Mouse (Mus musculus) forebrain, embryonic 15.5 days (tissue): ENCODE data around the gene H2-T22. TPM values are rescaled to one million over a fixed set of nuclear protein-coding genes. Genes with fewer than 3 reads are reported as not detected.

Source experiments
- ATAC-seq: fragments of 200-750 bp; cut with Nextera tagmentation; replicated peaks from 2 replicates; pipeline ENCODE4 v1.8.0; 2017; ENCODE audit warnings: mild to moderate bottlenecking, moderate TSS enrichment, moderate library complexity
- H3K27ac ChIP-seq: fragments of 300-500 bp; sonication (generic); replicated peaks from 2 replicates; pipeline ENCODE4 v1.5.1; 2015; ENCODE audit warnings: mild to moderate bottlenecking, inconsistent platforms
- H3K27me3 ChIP-seq: fragments of 300-500 bp; sonication (generic); 2 replicates; pipeline ENCODE4 v1.6.1; 2015; ENCODE audit warnings: inconsistent platforms
- H3K36me3 ChIP-seq: fragments of 300-500 bp; sonication (generic); 2 replicates; pipeline ENCODE4 v1.6.1; 2015; ENCODE audit warnings: mild to moderate bottlenecking, inconsistent platforms
- H3K4me1 ChIP-seq: fragments of 300-500 bp; sonication (generic); 2 replicates; pipeline ENCODE4 v1.6.1; 2015; ENCODE audit warnings: inconsistent platforms
- H3K4me2 ChIP-seq: fragments of 300-500 bp; sonication (generic); replicated peaks from 2 replicates; pipeline ENCODE4 v1.6.1; 2015; ENCODE audit warnings: mild to moderate bottlenecking, inconsistent platforms
- H3K4me3 ChIP-seq: fragments of 300-500 bp; sonication (generic); 2 replicates; pipeline ENCODE4 v1.5.1; 2015; ENCODE audit warnings: mild to moderate bottlenecking, inconsistent platforms
- H3K9ac ChIP-seq: fragments of 300-500 bp; sonication (generic); replicated peaks from 2 replicates; pipeline ENCODE4 v1.6.1; 2015; ENCODE audit warnings: mild to moderate bottlenecking, inconsistent platforms
- H3K9me3 ChIP-seq: fragments of 300-500 bp; sonication (generic); 2 replicates; pipeline ENCODE4 v1.6.1; 2016; ENCODE audit warnings: inconsistent platforms
- WGBS: fragments of 180-500 bp; shearing (Covaris S2); methylation state at CpG from one replicate; pipeline ENCODE4 v1.1.7; 2015; ENCODE audit warnings: mixed read lengths; 5-methylcytosine and 5-hydroxymethylcytosine counted together
- polyA plus RNA-seq: library from polyadenylated mRNA; unstranded; fragments of >200 nt; fragmentation: Nextera tagmentation; extraction: Ambion mirVana; gene quantifications from 2 replicates; pipeline ENCODE4 v1.2.1, GENCODE M21; 2015

H2-T22 gene
- polyA plus RNA-seq, 1 experiment from 2014 or later = 5.8 TPM

- no peak for ATAC-seq
- Histone ChIP-seq H3K27me3 (no peaks in the 10 kb centered on the region), H3K4me3 (no peak overlapping the region), H3K4me1 (peaks cover 8% of the 10 kb centered on the region; the same call in 1 of the 2 replicates), H3K9me3 (no peaks in the 10 kb centered on the region), H3K36me3 (no peaks in the 10 kb centered on the region), H3K27ac (no peak overlapping the region), H3K9ac (no peak overlapping the region), H3K4me2 (no peak overlapping the region)
- 97% methylated on average over 6 of the region's 6 CpGs for WGBS
Measured at GRCm38 (mm10) chr17:36001966-36002365, 40.6 kb downstream of the H2-T22 start.

GRCm38 (mm10) chr17:36001121-36001897 is 41.2 kb downstream of the H2-T22 start:
- Histone ChIP-seq H3K4me2 (no peak overlapping the region), H3K4me3 (no peak overlapping the region), H3K9me3 (no peaks in the 10 kb centered on the region), H3K4me1 (peaks cover 14% of the 10 kb centered on the region; the same call in 1 of the 2 replicates), H3K27me3 (no peaks in the 10 kb centered on the region), H3K27ac (no peak overlapping the region), H3K9ac (no peak overlapping the region), H3K36me3 (no peaks in the 10 kb centered on the region)
- no peak for ATAC-seq
- 96% methylated on average over 12 of the region's 12 CpGs for WGBS

GRCm38 (mm10) chr17:36000349-36000748 is 42.2 kb downstream of the H2-T22 start:
- Histone ChIP-seq H3K36me3 (no peaks in the 10 kb centered on the region), H3K27me3 (no peaks in the 10 kb centered on the region), H3K4me1 (peaks cover 21% of the 10 kb centered on the region), H3K9me3 (no peaks in the 10 kb centered on the region), H3K4me3 (no peak overlapping the region), H3K4me2 (no peak overlapping the region), H3K9ac (no peak overlapping the region), H3K27ac (no peak overlapping the region)
- ATAC-seq = no peak
- 88% methylated on average over 4 of the region's 4 CpGs for WGBS

GRCm38 (mm10) chr17:35999356-35999755 is 43.2 kb downstream of the H2-T22 start:
- no peaks in the 10 kb centered on the region for H3K27me3 ChIP-seq
- no peaks in the 10 kb centered on the region for H3K36me3 ChIP-seq
- ATAC-seq = no peak
- WGBS = 91% methylated on average over 7 of the region's 7 CpGs
- H3K4me3 ChIP-seq = no peak overlapping the region
- H3K27ac ChIP-seq = no peak overlapping the region
- no peak overlapping the region for H3K9ac ChIP-seq
- peaks cover 26% of the 10 kb centered on the region for H3K4me1 ChIP-seq
- no peaks in the 10 kb centered on the region for H3K9me3 ChIP-seq
- no peak overlapping the region for H3K4me2 ChIP-seq

DNA sequence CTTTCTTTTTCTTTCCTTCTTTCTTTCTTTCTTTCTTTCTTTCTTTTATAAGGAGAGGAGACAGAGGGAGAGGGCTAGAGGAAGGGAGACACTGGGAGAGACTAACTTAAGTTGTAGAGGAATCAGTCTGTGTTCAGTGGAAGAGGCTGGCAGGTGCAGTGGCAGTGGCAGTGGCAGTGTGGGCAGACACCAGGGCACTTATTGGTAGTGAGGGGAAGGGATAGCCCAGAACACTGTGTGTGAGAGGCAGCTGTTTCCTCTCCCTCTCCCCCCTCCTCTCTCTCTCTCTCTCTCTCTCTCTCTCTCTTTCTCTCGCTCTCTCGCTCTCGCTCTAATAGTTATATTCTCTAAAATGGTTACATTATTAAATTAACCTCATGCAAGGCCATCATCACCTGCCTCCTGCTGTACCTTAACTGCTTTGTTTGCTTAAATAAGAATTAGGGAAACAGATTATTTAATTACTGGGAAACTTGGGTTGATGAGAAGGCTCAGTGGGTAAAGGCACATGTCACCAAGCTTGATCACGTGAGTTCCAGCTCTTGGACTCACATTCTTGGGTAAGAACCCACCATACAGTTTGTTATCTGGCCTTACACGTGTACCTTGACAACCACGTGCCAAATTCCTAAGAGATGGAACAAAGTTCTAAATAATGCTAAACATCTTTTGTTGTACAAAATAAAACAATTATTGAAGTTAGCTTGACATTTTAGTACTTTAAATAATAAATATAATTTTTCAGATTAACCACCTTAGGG is 43.8 kb downstream of the H2-T22 start:
- no peak overlapping the region for H3K9ac ChIP-seq
- no peak overlapping the region for H3K27ac ChIP-seq
- no peaks in the 10 kb centered on the region for H3K36me3 ChIP-seq
- no peak overlapping the region for H3K4me3 ChIP-seq
- no peaks in the 10 kb centered on the region for H3K9me3 ChIP-seq
- WGBS = 86% methylated on average over 6 of the region's 6 CpGs
- H3K4me2 ChIP-seq = no peak overlapping the region
- H3K27me3 ChIP-seq = no peaks in the 10 kb centered on the region
- ATAC-seq = no peak
- H3K4me1 ChIP-seq = peaks cover 26% of the 10 kb centered on the region

GRCm38 (mm10) chr17:35997713-35998510 is 44.6 kb downstream of the H2-T22 start:
- ATAC-seq = no peak
- Histone ChIP-seq H3K36me3 (no peaks in the 10 kb centered on the region), H3K9me3 (no peaks in the 10 kb centered on the region), H3K4me2 (no peak overlapping the region), H3K27ac (no peak overlapping the region), H3K9ac (no peak overlapping the region), H3K27me3 (no peaks in the 10 kb centered on the region), H3K4me3 (no peak overlapping the region), H3K4me1 (peaks cover 26% of the 10 kb centered on the region)
- WGBS = 52% methylated on average over 12 of the region's 12 CpGs

GRCm38 (mm10) chr17:35996949-35997348 is 45.6 kb downstream of the H2-T22 start:
- H3K9ac ChIP-seq = no peak overlapping the region
- no peaks in the 10 kb centered on the region for H3K36me3 ChIP-seq
- H3K4me1 ChIP-seq = peaks cover 26% of the 10 kb centered on the region
- H3K4me2 ChIP-seq = no peak overlapping the region
- no peaks in the 10 kb centered on the region for H3K27me3 ChIP-seq
- WGBS = 2% methylated on average over 11 of the region's 11 CpGs
- peak; percentile 65 for ATAC-seq
- no peak overlapping the region for H3K27ac ChIP-seq
- H3K9me3 ChIP-seq = no peaks in the 10 kb centered on the region
- no peak overlapping the region for H3K4me3 ChIP-seq

GRCm38 (mm10) chr17:35994879-35995240 is 47.7 kb downstream of the H2-T22 start:
- Histone ChIP-seq H3K36me3 (peaks cover 1% of the 10 kb centered on the region; the same call in 1 of the 2 replicates), H3K4me3 (peak overlapping the region; percentile 66), H3K4me1 (peaks cover 26% of the 10 kb centered on the region), H3K27ac (peak overlapping the region; percentile 79), H3K9ac (peak overlapping the region; percentile 59), H3K9me3 (no peaks in the 10 kb centered on the region), H3K27me3 (no peaks in the 10 kb centered on the region), H3K4me2 (peak overlapping the region; percentile 65)
- no peak for ATAC-seq
- under 1% methylated on average over 14 of the region's 14 CpGs for WGBS

GRCm38 (mm10) chr17:35994175-35994878 is 48.2 kb downstream of the H2-T22 start:
- peak; percentile 80 for ATAC-seq
- peaks cover 7% of the 10 kb centered on the region; the same call in 1 of the 2 replicates for H3K36me3 ChIP-seq
- peak overlapping the region; percentile 66 for H3K4me3 ChIP-seq
- peak overlapping the region; percentile 79 for H3K27ac ChIP-seq
- H3K27me3 ChIP-seq = no peaks in the 10 kb centered on the region
- H3K4me1 ChIP-seq = peaks cover 26% of the 10 kb centered on the region
- 2% methylated on average over 31 of the region's 31 CpGs for WGBS
- peak overlapping the region; percentile 65 for H3K4me2 ChIP-seq
- no peaks in the 10 kb centered on the region for H3K9me3 ChIP-seq
- H3K9ac ChIP-seq = peak overlapping the region; percentile 59

DNA sequence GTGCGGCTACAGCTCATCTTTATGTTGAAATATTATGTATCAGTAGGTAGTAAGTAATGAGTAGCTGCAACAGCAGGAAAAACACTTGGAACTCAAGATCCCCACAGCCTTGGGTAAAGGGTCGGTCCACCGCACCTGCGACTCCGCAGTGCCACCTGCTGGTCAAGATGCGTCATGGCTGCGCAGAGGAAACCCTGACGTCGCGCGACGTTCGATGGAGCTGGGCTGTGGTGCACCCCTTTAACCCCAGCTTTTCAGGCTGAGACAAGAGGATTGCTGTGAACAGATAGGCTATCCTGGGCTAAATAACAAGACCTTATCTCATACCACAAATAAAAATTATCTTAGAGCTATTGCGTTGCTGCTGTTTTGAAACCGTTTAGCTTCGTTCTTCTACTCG is 48.9 kb downstream of the H2-T22 start:
- Histone ChIP-seq H3K36me3 (peaks cover 12% of the 10 kb centered on the region), H3K9ac (no peak overlapping the region), H3K27ac (no peak overlapping the region), H3K4me2 (peak overlapping the region; percentile 65), H3K27me3 (no peaks in the 10 kb centered on the region), H3K4me3 (peak overlapping the region; percentile 66), H3K4me1 (peaks cover 26% of the 10 kb centered on the region), H3K9me3 (no peaks in the 10 kb centered on the region)
- peak; percentile 74 for ATAC-seq
- 7% methylated on average over 17 of the region's 17 CpGs for WGBS

DNA sequence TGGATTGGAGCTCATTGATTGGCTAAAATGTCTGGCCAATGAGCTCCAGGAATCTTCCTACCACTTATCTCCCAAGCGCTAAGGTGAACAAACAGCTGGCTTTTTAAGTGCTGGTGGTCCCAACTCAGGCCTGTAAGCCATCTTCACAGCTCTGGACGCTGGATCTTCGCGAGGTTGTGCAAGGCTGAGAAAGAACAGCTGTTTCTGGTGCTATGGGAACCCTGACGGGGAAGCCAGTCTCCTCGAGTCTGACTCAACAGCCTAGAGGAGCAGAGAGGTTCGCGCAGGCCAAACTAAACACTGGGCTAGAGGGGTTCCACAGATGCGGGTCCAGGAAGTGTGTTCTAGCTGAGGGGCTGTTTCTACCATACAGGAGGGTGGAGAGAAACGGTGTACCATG is 50.8 kb downstream of the H2-T22 start:
- Histone ChIP-seq H3K4me2 (no peak overlapping the region), H3K4me1 (peaks cover 16% of the 10 kb centered on the region), H3K9me3 (no peaks in the 10 kb centered on the region), H3K9ac (no peak overlapping the region), H3K4me3 (no peak overlapping the region), H3K27ac (no peak overlapping the region), H3K27me3 (no peaks in the 10 kb centered on the region), H3K36me3 (peaks cover 27% of the 10 kb centered on the region)
- 58% methylated on average over 10 of the region's 10 CpGs for WGBS
- no peak for ATAC-seq
